Mouse (Mus musculus) cortical plate, adult 2 months (tissue): ENCODE measurements around the gene Hyal1. TPM values are rescaled to one million over a fixed set of nuclear protein-coding genes. Genes with fewer than 3 reads are reported as not detected.

ENCODE experiments used
- H3K27ac ChIP-seq: fragments of 200-500 bp; 2 replicates; pipeline ENCODE4 v1.5.1; 2012; ENCODE audit warnings: low read length, control low read depth, inconsistent platforms; ENCODE audit not compliant: insufficient read depth
- H3K4me1 ChIP-seq: fragments of 200-500 bp; 2 replicates; pipeline ENCODE4 v1.6.1; 2011; ENCODE audit warnings: low read length; ENCODE audit not compliant: control insufficient read depth, insufficient read depth
- H3K4me3 ChIP-seq: fragments of 200-500 bp; 2 replicates; pipeline ENCODE4 v1.5.1; 2011; ENCODE audit warnings: mild to moderate bottlenecking, low read length, control low read depth; ENCODE audit not compliant: insufficient read depth
- CTCF ChIP-seq: fragments of 200-500 bp; IDR thresholded peaks from 2 replicates; pipeline ENCODE4 v1.5.1; 2011; ENCODE audit warnings: mild to moderate bottlenecking, control low read depth, low read length; ENCODE audit not compliant: insufficient read depth; ENCODE audit errors: extremely low read depth
- POLR2A ChIP-seq: fragments of 200-500 bp; IDR thresholded peaks from 2 replicates; pipeline ENCODE4 v1.6.1; 2011; ENCODE audit warnings: mild to moderate bottlenecking, low read length, control low read depth; ENCODE audit not compliant: insufficient read depth; ENCODE audit errors: extremely low read depth
- polyA plus RNA-seq: library from polyadenylated mRNA; depleted of rRNA; stranded (reverse); fragments of >200 nt; gene quantifications from 2 replicates; pipeline ENCODE4 v1.2.3, GENCODE M21; 2012

Gene Hyal1
- polyA plus RNA-seq, 1 experiment: 5.7 TPM

DNA sequence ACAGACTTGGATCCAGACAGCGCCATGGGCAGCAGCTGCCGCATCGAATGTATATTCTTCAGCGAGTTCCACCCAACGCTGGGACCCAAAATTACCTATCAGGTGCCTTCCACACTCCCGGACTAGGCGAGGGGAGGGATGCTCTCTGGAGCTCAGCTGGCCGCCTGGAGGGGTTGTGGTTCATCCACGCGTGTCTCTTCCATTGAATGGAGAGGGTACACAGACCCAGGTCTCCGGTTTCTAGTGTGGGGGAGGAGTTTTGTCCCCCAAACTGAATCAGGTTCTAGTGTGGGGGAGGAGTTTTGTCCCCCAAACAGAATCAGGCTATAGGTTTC lies 34.4 kb upstream of the Hyal1 start:
- H3K4me3 ChIP-seq: peak overlapping the region; percentile 51
- no peak overlapping the region for H3K27ac ChIP-seq
- TF ChIP-seq CTCF (no peak), POLR2A (no peak)
- H3K4me1 ChIP-seq: no peaks in the 10 kb centered on the region

- TF ChIP-seq CTCF: no peak
- no peak for TF ChIP-seq POLR2A
- Histone ChIP-seq H3K27ac (no peak overlapping the region), H3K4me1 (no peaks in the 10 kb centered on the region), H3K4me3 (peak overlapping the region; percentile 51)
Measured at GRCm38 (mm10) chr9:107542721-107543120, 34.0 kb upstream of the Hyal1 start.

DNA sequence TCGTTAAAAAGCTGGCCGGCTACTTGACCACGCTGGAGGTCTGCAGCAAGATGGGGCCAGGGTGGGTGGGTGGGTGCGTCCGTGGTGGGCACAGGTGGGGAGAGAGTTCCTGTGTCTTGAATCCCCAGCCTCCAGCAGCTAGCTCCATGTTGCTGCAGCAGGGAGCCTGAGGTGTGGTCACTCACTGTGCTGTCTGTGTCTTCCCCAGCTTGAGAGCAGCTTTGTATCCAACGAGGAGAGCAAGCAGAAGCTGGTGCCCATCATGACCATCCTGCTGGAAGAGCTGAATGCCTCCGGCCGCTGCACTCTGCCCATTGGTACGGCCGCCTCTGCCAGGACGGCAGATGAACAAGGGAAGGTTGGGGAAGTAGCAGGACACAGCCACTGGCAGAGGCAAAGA lies 33.4 kb upstream of the Hyal1 start:
- H3K4me1 ChIP-seq: no peaks in the 10 kb centered on the region
- H3K27ac ChIP-seq: no peak overlapping the region
- TF ChIP-seq CTCF (no peak), POLR2A (no peak)
- no peak overlapping the region for H3K4me3 ChIP-seq

DNA sequence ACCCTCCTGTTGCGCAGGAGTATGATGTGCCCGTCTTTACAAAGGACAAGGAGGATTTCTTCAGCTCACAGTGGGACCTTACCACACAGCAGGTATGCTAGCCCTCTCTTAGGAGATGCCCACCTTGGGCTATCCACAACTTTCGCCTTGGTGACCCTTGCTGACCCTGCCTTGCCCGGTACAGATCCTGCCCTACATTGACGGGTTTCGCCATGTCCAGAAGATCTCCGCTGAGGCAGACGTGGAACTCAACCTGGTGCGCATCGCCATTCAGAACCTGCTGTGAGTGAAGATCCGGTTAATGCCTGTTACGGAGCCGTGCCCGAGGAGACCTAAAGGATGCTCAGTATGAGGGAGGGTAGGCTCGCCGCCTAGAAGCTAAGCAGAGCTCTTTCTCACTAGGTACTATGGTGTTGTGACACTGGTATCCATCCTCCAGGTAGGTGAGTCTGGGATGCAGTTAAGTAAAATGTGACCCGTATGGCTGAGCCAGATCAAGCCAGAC lies 32.5 kb upstream of the Hyal1 start:
- TF ChIP-seq POLR2A (no peak), CTCF (no peak)
- no peak overlapping the region for H3K4me3 ChIP-seq
- H3K4me1 ChIP-seq: no peaks in the 10 kb centered on the region
- H3K27ac ChIP-seq: no peak overlapping the region

GRCm38 (mm10) chr9:107544729-107545128 lies 32.0 kb upstream of the Hyal1 start:
- Histone ChIP-seq H3K27ac (no peak overlapping the region), H3K4me3 (no peak overlapping the region), H3K4me1 (no peaks in the 10 kb centered on the region)
- no peak for TF ChIP-seq POLR2A
- no peak for TF ChIP-seq CTCF

DNA sequence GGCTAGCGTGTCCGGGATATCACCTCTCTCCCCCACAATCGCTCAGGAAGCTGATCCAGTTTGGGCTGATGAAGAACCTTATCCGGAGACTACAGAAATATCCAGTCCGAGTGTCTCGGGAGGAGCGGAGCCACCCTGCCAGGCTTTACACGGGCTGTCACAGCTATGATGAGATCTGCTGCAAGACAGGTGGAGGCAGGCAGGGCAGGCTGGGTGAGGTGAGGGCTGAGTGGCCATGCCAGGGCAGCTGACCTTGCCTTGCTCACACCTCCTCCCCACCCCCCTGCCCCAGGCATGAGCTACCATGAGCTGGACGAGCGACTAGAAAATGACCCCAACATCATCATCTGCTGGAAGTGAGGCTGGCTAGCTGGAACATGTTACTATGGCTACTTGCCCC lies 31.5 kb upstream of the Hyal1 start:
- no peak overlapping the region for H3K27ac ChIP-seq
- TF ChIP-seq POLR2A (no peak), CTCF (no peak)
- H3K4me1 ChIP-seq: no peaks in the 10 kb centered on the region

DNA sequence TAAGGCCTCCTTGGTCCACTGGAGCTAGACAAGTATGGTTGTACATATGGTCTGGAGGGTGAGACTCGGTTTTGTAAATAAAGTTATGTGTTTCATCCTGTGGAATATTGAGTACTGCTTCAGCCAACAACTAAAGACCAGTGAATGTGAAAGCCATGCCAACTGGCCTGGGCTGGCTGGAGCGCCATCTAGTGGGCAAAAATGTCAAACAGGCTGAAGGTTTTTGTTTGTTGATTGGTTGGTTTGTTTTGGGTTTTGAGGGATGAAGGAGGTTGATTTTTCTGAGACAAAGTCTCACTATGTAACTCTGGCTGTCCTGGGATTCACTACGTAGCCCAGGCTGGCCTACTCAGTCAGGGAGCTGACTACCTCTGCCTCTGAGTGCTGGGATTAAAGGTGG lies 31.1 kb upstream of the Hyal1 start:
- H3K27ac ChIP-seq: no peak overlapping the region
- no peaks in the 10 kb centered on the region for H3K4me1 ChIP-seq
- TF ChIP-seq POLR2A (no peak), CTCF (peak; percentile 79)
- no peak overlapping the region for H3K4me3 ChIP-seq

More for the DNA sequence above, 31.5 kb upstream of the Hyal1 start:
- no peak overlapping the region for H3K4me3 ChIP-seq

DNA sequence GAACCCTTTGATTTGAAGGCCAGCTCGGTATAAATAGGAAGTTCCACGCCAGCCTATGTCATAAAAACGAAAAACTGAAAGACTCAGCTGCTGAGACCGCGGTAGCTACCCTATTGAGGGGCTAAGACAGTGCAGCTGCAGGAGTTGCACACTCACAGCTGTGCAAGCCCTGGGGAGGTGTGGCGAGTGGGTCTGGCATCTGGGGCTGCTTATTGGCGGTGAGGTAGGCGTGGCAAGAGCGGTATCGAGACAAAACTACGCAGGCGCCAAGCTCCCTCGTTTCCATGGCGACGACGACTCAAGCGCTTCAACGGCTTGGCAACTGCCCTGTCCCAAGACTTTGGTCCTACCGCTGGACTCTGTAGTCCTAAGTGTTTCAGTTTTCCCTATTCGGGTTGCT lies 29.7 kb upstream of the Hyal1 start, which contains the start of gene Zmynd10:
TSS of gene Zmynd10 (plus strand) at position 273 of the 400 bp plus-strand sequence.
- 0 out of 2 replicates have a peak, but pooled peaks cover 1% of the 10 kb centered on the region for H3K4me1 ChIP-seq
- no peak within 1 kb of the TSS for H3K27ac ChIP-seq
- peak; percentile 40; the same call in 1 of the 2 replicates for TF ChIP-seq POLR2A
- no peak for TF ChIP-seq CTCF
- peak within 1 kb of the TSS; percentile 7 for H3K4me3 ChIP-seq

GRCm38 (mm10) chr9:107547957-107548356 lies 28.8 kb upstream of the Hyal1 start:
- TF ChIP-seq POLR2A: no peak
- H3K4me3 ChIP-seq: no peak overlapping the region
- no peak overlapping the region for H3K27ac ChIP-seq
- H3K4me1 ChIP-seq: 0 out of 2 replicates have a peak, but pooled peaks cover 1% of the 10 kb centered on the region

GRCm38 (mm10) chr9:107548820-107549219 lies 27.9 kb upstream of the Hyal1 start:
- Histone ChIP-seq H3K4me3 (no peak overlapping the region), H3K27ac (no peak overlapping the region), H3K4me1 (peaks cover 1% of the 10 kb centered on the region; the same call in 1 of the 2 replicates)
- no peak for TF ChIP-seq CTCF
- TF ChIP-seq POLR2A: no peak
